Mouse (Mus musculus) thymus, postnatal 25 days (tissue): ENCODE data around the gene Zscan18.
"Not testable (repeated sequence)": the region's sequence is repeated elsewhere in the genome, so short reads cannot be mapped to it uniquely, and the experiment has no call there.

ENCODE experiments used
- DNase-seq: peaks from one replicate; pipeline ENCODE4 v3.0.0; 2022

The Zscan18 gene

DNA sequence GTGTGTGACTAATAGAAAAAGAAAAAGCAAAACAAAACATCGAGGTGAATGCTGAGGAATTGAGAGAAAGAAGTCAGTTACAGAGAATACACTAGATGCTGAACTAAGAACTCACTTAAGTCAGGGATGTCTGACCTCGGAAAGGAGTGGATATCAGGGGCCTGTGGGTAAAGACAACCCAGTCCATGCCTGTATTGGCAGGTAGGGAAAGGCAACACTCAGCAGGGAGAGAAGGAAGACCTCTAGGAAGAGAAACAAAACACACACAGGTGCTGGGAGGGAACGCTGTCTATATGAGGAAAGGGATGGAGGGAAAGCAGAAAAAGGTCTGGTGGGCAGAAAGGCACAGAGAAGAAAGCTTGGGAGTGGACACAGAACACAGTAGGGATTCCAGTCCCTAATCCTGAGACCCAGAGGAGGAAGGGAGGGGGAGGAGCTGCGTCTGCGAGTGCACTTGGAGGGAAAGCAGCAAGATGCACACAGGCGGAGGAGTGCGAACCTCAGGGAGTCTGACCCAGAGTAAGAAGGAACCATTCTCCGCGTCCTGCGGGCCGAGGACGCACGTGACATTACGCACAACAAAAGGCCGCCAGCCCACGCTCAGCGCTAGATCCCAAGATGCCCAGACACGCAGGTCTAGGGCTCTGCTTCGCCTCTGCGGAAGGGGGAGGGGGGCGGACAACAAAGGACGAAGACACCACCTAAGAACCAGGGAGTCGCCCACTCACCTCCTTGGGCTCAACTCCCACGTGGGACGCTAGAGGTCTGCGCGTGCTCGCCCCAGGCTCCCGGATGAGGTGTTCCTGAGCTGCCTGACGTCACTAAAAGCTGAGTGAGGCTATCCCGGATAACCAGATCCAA is at the start of gene Zscan18:
TSS of gene Zscan18 (minus strand) at position 770 of the 861 bp plus-strand sequence.
- peak; percentile 68 for DNase-seq

DNA sequence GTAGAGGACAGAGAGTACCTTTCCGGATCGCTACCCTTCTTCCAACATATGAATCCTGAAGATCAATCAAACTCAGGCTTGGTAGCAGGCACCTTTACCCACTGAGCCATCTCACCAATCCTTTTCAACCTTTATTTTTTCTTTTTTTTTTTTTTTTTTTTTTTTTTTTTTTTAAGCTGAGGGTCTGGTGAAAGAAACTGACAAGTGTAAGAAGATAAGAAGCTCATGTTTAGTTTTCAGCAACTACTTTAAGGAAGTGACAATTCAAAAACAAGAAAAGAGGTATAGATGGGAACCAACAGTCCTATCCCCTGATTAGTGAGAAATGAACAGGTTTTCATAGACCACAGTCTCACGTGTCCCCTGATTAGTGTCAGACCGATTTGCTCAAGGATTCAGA is 32.3 kb upstream of the Zscan18 start:
- DNase-seq, result no peak

GRCm38 (mm10) chr7:12835193-12835671 is 31.8 kb upstream of the Zscan18 start:
- no peak for DNase-seq

- DNase-seq, result peak; percentile 92
Measured at GRCm38 (mm10) chr7:12834162-12835120, 31.0 kb upstream of the Zscan18 start, which contains the start of gene Zfp110. Gene Zfp110 (plus strand): TSS chr7:12834761.

GRCm38 (mm10) chr7:12818521-12819295 is 15.3 kb upstream of the Zscan18 start, which contains the start of gene Zfp329:
Gene Zfp329 (minus strand): TSS chr7:12818858.
- peak; percentile 94 for DNase-seq

- DNase-seq, result no peak
Measured at GRCm38 (mm10) chr7:12815566-12815965, 12.1 kb upstream of the Zscan18 start.

DNA sequence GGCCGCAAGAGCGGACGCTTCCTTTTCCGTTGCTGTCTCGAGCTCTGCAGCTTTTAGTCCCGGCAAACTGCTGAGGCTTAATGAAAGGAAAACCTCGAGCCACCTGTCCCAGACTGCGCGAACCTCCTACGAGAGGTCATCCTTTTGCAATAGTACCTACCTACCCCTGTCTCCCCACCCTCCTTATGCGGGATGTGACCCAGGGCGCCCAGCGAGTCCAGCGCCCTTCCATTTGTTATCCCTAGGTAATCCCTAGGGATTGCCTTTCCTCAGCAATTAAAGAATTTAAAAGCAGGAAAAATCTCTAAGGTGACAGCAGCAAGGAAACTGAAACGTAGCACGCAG is 264 bp upstream of the Zscan18 start:
- no peak for DNase-seq

DNA sequence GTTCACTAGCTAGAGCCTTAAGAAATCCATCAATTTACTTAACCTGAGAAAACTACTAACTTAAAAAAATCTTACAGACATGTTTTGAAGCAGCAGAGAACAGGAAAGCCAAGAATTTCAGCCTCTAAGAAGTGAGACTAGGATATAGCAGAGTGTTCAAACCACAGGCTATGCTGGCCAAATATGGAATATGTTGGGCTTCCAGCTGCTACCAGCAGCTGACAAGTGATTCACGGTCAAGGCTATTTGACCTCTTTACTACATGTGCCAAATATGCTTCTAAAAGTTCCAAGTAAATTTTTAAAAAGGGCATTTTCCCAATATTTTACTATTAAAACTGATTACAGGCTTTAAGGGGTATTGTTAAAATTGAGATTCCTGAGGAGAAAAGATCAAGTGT is 3.9 kb downstream of the Zscan18 start:
- DNase-seq, result no peak

DNA sequence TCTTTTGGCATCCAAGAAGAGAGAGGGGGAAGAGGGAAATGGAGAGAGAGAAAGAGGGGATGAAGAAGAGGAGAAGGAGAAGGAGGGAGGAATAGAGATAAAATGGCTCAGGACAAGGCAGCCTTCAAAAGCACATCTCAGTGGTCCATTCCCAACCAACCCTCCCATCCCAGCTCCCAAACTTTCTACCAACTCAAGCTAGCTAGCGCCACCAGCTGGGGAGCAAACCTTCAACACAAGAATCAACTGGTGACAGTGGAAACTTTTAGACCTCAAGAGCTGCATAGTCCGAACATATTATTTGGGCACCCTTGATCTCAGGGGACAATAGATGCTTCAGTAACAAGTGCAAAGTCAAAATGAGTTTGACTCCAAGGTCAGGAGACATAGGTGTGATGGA is 5.5 kb downstream of the Zscan18 start:
- DNase-seq, result no peak

DNA sequence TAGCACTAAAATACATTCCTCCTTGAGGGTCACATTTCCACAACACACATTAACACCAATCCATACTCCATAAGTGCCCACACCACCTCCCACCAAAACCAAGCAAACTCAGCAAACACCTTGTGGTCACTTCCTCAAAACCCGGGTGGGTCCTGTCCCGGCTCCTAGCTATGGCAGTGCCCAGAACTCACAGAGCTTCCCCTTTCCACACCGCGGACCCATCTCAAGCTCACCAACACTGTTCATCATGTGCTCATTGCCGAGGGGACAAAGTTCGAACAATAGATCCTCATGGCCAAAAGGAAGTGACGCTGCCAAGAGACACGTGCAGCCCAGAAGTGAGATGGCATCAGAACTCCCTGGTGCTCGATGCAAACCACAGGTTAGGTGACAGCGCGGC is 10.8 kb downstream of the Zscan18 start:
- not testable (repeated sequence) for DNase-seq

GRCm38 (mm10) chr7:12788025-12788424 is 15.4 kb downstream of the Zscan18 start:
- no peak for DNase-seq

GRCm38 (mm10) chr7:12787333-12787732 is 16.1 kb downstream of the Zscan18 start:
- no peak for DNase-seq

DNA sequence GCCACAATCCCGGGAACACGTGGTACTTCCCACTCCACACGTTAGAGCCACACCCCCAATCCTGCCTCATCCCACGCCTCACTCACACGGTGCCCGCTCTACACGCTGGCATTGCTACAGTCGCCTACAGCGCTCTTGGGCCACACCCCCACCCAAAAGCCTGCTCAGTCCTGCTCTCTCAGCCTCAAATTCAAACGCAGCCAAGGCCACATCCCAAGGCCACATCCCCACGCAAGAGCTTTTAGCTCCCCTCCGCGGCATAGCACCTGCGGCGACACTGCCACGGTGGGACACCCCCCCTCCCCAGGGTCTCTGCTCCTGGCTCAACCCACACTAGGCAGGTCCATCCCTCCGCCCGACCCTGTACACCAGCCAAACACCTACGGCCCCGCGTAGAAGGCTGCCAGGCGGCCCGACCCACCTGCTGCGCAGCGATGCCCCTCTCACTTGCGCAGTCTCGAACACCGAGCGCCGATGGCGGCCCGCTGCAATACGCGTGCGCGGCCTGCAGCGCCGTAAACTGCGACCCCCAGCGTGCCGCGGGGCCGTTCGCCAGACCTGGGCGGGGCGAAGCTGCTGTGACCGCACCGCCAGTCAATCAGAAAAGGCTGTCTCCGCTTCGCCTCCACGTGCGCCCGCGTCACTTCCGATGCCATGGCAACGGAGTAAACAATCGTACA is 23.1 kb downstream of the Zscan18 start:
- peak; percentile 82 for DNase-seq

GRCm38 (mm10) chr7:12779782-12780150 is 23.7 kb downstream of the Zscan18 start:
- no peak for DNase-seq

- no peak for DNase-seq
Measured at GRCm38 (mm10) chr7:12779141-12779540, 24.3 kb downstream of the Zscan18 start.

DNA sequence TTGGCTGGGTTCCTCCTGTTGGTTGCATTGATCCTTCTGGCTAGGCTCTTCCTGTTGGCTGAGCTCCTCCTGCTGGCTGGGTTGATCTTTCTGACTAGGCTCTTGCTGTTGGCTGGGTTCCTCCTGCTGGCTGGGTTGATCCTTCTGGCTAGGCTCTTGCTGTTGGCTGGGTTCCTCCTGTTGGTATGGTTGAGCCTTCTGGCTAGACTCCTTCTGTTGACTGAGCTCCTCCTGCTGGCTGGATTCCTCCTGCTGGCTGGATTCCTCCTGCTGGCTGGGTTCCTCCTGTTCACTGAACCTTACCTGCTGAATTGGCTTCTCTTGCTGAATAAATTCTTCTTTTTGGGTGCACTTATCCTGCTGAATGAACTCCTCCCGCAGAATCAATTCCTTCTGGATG is 28.8 kb downstream of the Zscan18 start:
- DNase-seq, result no peak

- no peak for DNase-seq
Measured at GRCm38 (mm10) chr7:12774111-12774510, 29.3 kb downstream of the Zscan18 start.

DNA sequence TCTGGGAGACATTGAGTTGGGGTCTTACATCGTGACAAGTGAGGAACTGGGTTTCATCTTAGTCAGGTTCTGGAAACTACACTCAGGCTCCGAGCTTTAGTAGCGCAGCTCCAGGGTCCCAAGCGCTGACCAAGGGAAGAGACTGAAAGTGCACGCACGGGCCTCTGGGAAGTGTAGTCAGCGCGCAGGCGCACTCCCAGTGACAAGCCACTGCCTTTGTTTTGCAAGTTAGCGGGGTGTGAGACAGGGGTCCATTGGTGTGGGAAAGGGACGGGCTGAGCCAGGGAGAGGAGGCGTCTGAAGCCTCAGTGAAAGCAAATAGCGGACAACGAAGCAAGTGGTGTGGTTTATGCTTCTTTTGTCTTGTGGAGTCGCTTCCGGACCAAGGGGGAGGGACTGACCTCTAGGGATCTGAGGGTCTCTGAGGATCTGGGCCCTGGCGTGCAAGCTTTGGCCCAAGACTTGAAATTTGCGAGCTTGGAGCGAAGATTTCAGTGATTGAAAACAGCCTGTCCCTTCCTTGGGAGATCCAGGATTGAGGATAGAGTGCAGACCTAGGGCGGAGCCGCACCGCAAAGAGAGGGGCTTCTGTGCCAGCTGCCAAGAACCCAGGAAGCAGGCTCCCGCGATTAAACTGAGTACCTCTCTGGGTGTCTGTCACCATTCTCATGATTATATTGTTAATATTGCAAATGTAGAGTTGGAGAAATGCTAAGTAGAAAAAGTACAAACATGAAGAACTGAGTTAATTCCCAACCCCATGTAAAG is 53.8 kb downstream of the Zscan18 start:
- DNase-seq, result no peak

DNA sequence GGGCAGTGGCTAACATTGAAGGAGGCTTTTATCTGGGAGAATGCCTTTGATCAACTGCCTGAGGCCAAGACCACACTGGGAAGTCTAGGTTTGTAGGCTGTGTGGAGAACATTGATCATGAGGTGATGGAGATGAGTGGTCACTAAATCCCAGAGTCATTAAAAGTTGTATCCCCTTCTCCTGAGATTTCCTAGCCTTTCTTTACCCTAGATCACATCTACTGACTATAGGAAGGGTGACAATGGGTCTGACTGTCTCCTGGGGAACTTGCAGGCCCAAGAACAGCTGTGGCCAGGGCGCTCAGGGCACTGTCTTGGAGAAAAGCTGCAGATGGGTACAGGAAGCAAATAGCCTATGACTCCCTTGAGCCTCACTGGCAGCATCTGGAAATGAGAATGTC is 68.5 kb downstream of the Zscan18 start, which contains the start of gene Vmn2r56:
TSS of gene Vmn2r56 (minus strand) at position 101 of the 400 bp plus-strand sequence.
- DNase-seq, result no peak
